Mouse (Mus musculus): ENCODE measurements around the gene Khdc3.
"Not testable (repeated sequence)": the region's sequence is repeated elsewhere in the genome, so short reads cannot be mapped to it uniquely, and the experiment has no call there.

The Khdc3 gene

GRCm38 (mm10) chr9:73101536-73101935 is at the start of gene Khdc3:
Gene Khdc3, plus strand, starts transcription at chr9:73101836.
- no peak for DNase-seq (ENCODE audit: low read depth)

- no peak for DNase-seq (ENCODE audit: low read depth)
Observed at GRCm38 (mm10) chr9:73055441-73055911, 46.2 kb upstream of the Khdc3 start.

- no peak for DNase-seq (ENCODE audit: low read depth)
Observed at GRCm38 (mm10) chr9:73059224-73059623, 42.4 kb upstream of the Khdc3 start.

- no peak for DNase-seq (ENCODE audit: low read depth)
Observed at GRCm38 (mm10) chr9:73063621-73064290, 37.9 kb upstream of the Khdc3 start.

GRCm38 (mm10) chr9:73067086-73067485 is 34.5 kb upstream of the Khdc3 start:
- no peak for DNase-seq (ENCODE audit: low read depth)

- DNase-seq (ENCODE audit: low read depth) = no peak
Observed at GRCm38 (mm10) chr9:73068230-73068679, 33.4 kb upstream of the Khdc3 start.

GRCm38 (mm10) chr9:73068688-73069087 is 32.9 kb upstream of the Khdc3 start:
- DNase-seq (ENCODE audit: low read depth) = no peak

- no peak for DNase-seq (ENCODE audit: low read depth)
Observed at GRCm38 (mm10) chr9:73070971-73071659, 30.5 kb upstream of the Khdc3 start.

GRCm38 (mm10) chr9:73072426-73072825 is 29.2 kb upstream of the Khdc3 start:
- no peak for DNase-seq (ENCODE audit: low read depth)

- DNase-seq (ENCODE audit: low read depth) = no peak
Observed at GRCm38 (mm10) chr9:73073169-73073568, 28.5 kb upstream of the Khdc3 start.

- not testable (repeated sequence) for DNase-seq (ENCODE audit: low read depth)
Observed at GRCm38 (mm10) chr9:73079349-73079748, 22.3 kb upstream of the Khdc3 start.

GRCm38 (mm10) chr9:73079801-73080325 is 21.8 kb upstream of the Khdc3 start:
- DNase-seq (ENCODE audit: low read depth) = no peak

- DNase-seq (ENCODE audit: low read depth) = no peak
Observed at GRCm38 (mm10) chr9:73082291-73083000, 19.2 kb upstream of the Khdc3 start.

- no peak for DNase-seq (ENCODE audit: low read depth)
Observed at GRCm38 (mm10) chr9:73083956-73084355, 17.7 kb upstream of the Khdc3 start.

- DNase-seq (ENCODE audit: low read depth) = no peak
Observed at GRCm38 (mm10) chr9:73085845-73086244, 15.8 kb upstream of the Khdc3 start.

- no peak for DNase-seq (ENCODE audit: low read depth)
Observed at GRCm38 (mm10) chr9:73087121-73087520, 14.5 kb upstream of the Khdc3 start.

GRCm38 (mm10) chr9:73087581-73087980 is 14.1 kb upstream of the Khdc3 start:
- DNase-seq (ENCODE audit: low read depth) = no peak

- DNase-seq (ENCODE audit: low read depth) = no peak
Observed at GRCm38 (mm10) chr9:73089222-73089920, 12.3 kb upstream of the Khdc3 start.

GRCm38 (mm10) chr9:73090121-73090520 is 11.5 kb upstream of the Khdc3 start:
- DNase-seq (ENCODE audit: low read depth) = no peak

GRCm38 (mm10) chr9:73091747-73092146 is 9.9 kb upstream of the Khdc3 start:
- peak; percentile 40 for DNase-seq (ENCODE audit: low read depth)

- no peak for DNase-seq (ENCODE audit: low read depth)
Observed at GRCm38 (mm10) chr9:73094580-73094979, 7.1 kb upstream of the Khdc3 start.

GRCm38 (mm10) chr9:73097898-73098297 is 3.7 kb upstream of the Khdc3 start:
- DNase-seq (ENCODE audit: low read depth) = no peak
